Mouse (Mus musculus) layer of hippocampus, postnatal 25 days (tissue): ENCODE results near the gene Stradb. TPM values are rescaled to one million over a fixed set of nuclear protein-coding genes. Genes with fewer than 3 reads are reported as not detected.
A peak's percentile ranks its signal among the peaks of the same experiment; 100 is the strongest.
"Not testable (repeated sequence)": the region's sequence is repeated elsewhere in the genome, so short reads cannot be mapped to it uniquely, and the experiment has no call there.

Source experiments
- DNase-seq, 2 experiments: peaks; one replicate each; pipeline ENCODE4 v3.0.0; 2022; ENCODE audit warnings: mixed read lengths in 2 of 2, low spot score in 1 of 2; ENCODE audit errors: extremely low spot score in 1 of 2
- total RNA-seq, 2 experiments: library from RNA; stranded (reverse); gene quantifications; 2 replicates each; pipeline ENCODE4 v1.2.3; 2021

Gene Stradb
- total RNA-seq, 2 experiments from 2014 or later, result 42.3 to 46.0 TPM

GRCm38 (mm10) chr1:58958789-58959526 lies 14.4 kb upstream of the Stradb start:
- not testable (repeated sequence) for DNase-seq

GRCm38 (mm10) chr1:58959682-58960081 lies 13.6 kb upstream of the Stradb start:
- no peak for DNase-seq

GRCm38 (mm10) chr1:58961152-58961893 lies 12.0 kb upstream of the Stradb start:
- no peak for DNase-seq

- no peak for DNase-seq
Observed at GRCm38 (mm10) chr1:58962418-58962817, 10.9 kb upstream of the Stradb start.

DNA sequence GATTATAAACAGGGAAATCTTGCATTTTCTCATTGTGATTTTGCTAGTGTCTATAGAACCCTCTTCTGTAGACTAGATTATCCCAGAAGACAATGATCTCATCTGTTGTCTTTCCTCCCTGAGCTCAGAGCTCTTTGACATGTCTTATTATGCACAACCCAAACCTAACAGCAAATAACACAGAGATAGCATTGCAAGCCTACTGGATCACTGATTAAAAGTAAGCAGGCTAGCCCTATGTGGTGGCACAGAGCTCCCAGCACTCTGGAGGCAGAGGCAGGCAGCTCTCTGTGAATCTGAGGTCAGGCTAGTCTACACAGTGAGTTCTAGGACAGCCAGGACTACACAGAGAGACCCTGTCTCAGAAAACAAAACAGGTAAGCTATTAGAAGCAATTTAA lies 10.5 kb upstream of the Stradb start:
- no peak for DNase-seq

DNA sequence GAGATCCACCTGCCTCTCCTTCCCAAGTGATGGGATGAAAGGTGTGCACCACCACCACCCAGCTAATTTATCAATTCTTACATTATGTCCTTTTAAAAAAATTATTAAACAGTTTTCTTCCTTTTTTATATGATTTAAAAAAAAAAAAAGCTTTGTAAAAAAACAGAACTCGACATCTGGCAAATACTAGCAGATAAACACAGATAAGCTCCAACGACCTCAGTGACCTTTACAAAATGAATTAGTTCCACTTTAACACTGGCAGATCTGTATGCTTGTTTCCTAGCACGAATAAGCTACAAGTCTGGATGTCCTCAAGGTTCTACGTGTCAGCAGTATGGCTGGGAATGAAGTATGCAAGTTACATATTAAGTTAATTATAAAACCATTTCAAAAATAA lies 5.8 kb upstream of the Stradb start:
- DNase-seq, result no peak

GRCm38 (mm10) chr1:58970054-58970453 lies 3.3 kb upstream of the Stradb start:
- DNase-seq, result no peak

- DNase-seq, result no peak
Observed at GRCm38 (mm10) chr1:58971097-58971496, 2.2 kb upstream of the Stradb start.

- no peak for DNase-seq
Observed at GRCm38 (mm10) chr1:58972851-58973365, 414 bp upstream of the Stradb start.

DNA sequence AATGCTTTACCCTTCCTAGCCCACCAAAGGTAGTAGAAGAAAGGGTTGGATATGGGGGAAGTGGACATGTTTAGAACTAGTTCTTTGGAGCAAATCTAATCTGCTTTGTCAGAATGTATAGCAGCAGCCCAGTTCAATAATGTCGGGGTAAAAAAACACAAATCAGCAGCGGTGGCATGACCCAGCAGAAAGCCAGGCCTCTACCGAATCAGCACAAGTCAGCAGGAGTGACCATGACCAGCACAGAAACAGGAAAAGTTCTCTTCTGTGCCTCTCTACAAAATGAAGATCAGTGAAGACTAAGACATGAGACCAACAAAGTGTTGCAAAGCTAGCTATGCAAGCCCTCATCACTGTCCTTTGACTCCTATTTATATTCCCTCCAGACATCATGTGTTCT lies 9.0 kb downstream of the Stradb start:
- no peak for DNase-seq

DNA sequence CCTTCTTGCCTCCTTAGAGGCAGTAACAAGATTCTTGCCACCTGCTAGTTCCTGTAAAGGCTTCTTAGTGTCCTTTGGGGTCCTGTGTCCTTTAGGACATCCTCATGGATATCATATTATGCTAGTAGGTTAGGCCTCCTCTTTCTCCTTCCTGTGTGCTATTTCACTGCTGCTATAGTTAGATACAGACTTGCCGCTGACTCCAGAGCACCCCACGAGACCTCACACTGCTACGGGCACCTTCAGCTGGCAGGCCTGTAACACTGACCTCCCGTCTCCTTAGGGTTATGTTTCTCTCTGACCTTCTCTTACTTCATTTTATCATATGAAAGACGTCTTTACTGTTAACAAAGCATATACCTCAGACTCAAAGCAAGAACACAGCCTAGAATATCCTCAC lies 11.3 kb downstream of the Stradb start:
- DNase-seq, result no peak

DNA sequence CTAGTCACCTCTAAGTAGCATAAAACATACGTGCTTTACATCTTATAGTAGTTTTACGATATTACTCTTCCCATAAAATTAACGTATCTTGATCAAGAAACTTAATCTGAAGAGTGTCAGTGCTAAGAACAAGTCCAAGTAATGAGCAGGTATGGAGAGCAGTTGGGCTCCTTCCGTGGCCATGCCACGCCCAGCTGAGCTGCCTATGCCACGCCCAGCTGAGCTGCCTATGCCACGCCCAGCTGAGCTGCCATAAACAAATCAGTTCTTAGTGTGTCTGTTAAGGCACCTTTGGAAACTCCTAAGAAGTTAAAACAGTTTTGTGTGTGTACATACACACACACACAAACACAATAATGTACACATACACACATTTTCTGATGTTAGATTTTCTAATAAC lies 19.8 kb downstream of the Stradb start:
- DNase-seq, result no peak

DNA sequence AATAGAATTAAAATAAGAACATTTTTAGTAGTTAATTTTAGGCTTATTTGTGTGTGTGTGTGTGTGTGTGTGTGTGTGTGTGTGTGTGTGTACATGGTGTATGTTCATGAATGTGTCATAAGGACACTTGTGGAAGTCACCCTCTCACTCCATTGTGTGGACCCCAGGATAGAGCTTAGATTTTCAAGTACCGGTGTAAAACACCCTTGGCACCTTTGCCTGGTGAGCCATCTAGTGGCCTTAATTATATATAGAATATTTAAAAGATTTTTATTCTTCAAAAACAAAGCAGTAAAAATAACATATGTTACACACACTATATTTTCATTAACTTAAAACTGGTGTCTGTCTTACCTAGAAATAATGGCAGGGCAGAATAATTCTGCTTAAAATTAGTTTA lies 20.4 kb downstream of the Stradb start:
- no peak for DNase-seq

DNA sequence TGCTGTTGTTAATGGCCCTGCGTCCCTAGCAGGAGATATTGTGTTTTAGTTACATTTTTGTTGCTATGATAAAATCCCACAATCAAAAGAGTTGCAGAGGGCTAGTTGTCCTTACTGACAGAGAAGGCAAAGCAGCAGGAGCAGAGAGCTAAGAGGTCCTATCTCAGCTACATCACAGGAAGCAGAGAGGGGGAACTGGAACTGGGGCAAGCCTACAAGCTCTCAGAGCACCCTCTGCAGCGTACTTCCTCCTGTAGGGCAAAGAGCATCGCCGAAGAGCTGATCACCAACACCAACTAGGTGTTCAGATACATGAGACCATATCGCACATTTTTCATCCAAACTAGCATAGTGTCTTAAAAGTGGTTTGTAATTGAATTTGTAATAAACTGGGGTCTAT lies 22.0 kb downstream of the Stradb start:
- no peak for DNase-seq

- peak in 1 of 2 experiments; percentile 16 for DNase-seq
Observed at GRCm38 (mm10) chr1:59009250-59009649, 35.9 kb downstream of the Stradb start.

DNA sequence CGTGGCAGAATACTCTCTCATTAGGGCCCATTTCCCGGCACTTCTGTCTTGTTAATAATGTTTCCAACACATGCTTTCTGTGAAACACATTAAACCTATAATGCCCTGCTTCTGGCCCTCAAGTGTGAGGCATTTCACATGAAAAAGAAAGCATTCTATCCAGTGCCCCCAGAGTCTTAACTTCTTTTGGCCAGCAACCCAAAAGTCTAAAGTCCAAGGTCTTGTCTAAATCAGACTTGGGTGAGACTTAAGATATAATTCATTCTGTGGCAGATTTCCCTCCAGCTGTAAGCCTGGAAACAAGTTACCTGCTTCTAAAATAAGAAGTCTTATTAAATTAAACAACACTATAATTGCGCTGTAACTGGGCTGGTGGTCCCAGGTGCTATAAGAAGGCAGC lies 48.2 kb downstream of the Stradb start:
- no peak for DNase-seq

- no peak for DNase-seq
Observed at GRCm38 (mm10) chr1:59037723-59038122, 64.4 kb downstream of the Stradb start.

Other genes with a start within 250 kb of the Stradb start
- 1 to 10 TPM; 2.7 TPM for gene Casp8, start 178.1 kb upstream of the Stradb start, total RNA-seq
- gene Trak2, start 92 bp upstream of the Stradb start, total RNA-seq, result 100 to 1,000 TPM; 188 to 202 TPM
- not detected for gene C2cd6, start 121.4 kb downstream of the Stradb start, total RNA-seq
- 10 to 100 TPM; 27.9 to 29.2 TPM for gene Tmem237, start 146.9 kb downstream of the Stradb start, total RNA-seq
- 1 to 10 TPM; 1.2 to 1.9 TPM for gene Mpp4, start 189.9 kb downstream of the Stradb start, total RNA-seq